Mouse (Mus musculus) bone marrow macrophage, adult 2 months (primary cell): ENCODE measurements at regions not wholly inside any gene's neighbourhood (a gene's known extent, or its start where the extent isn't known, plus 50 kb on each side); places are given as distances from the start of the nearest gene placed in this dataset.

Experiments
- CTCF ChIP-seq: IDR thresholded peaks from 2 replicates; pipeline ENCODE4 v1.5.1; 2012; ENCODE audit warnings: low read depth, mild to moderate bottlenecking, low read length, moderate library complexity
- POLR2A ChIP-seq: IDR thresholded peaks from 2 replicates; pipeline ENCODE4 v1.6.1; 2012; ENCODE audit warnings: mild to moderate bottlenecking, low read depth, low read length, borderline replicate concordance

DNA sequence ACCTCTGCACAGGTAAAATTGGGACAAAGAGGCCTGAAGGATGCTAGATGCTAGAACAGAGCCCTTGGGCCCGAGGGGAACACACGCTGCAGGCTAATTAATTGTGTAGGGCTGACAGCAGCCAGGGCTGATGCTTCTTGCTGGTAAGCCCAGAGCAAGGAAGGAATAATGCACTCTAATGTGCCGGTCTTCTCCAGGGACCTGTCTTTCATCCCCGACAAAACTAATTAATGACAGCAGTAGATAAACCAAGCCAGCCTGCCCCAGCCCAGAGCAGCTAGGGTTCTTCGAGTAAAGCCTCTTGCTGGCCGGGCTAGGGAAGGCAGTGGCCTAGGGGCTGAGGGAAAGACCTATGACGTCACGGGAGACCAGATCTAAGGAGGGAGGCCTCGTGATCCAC is 124.1 kb upstream of the Unc5b start:
- no peak for TF ChIP-seq CTCF
- TF ChIP-seq POLR2A, result no peak
